Mouse (Mus musculus): ENCODE data around the gene Vwa3b. TPM values are rescaled to one million over a fixed set of nuclear protein-coding genes. Genes with fewer than 3 reads are reported as not detected.

The Vwa3b gene
- 0.25 TPM in 1 of 2 replicates, not detected in the other for polyA plus RNA-seq (2014; fragmentation: Nextera tagmentation; extraction: Ambion mirVana)

- 72% methylated on average over 5 of the region's 5 CpGs for WGBS (ENCODE audit: insufficient replicate concordance)
- Histone ChIP-seq H3K27me3 (ENCODE audit: control insufficient read depth, insufficient read depth, low read length) (no peaks in the 10 kb centered on the region), H3K9me3 (replicated peaks; ENCODE audit: control insufficient read depth, low read length) (no peaks in the 10 kb centered on the region), H3K4me2 (no peak within 1 kb of the TSS), H3K9ac (ENCODE audit: low read depth, low read length) (no peak within 1 kb of the TSS), H3K36me3 (ENCODE audit: control insufficient read depth, insufficient read depth, low read length) (no peaks in the 10 kb centered on the region), H3K27ac (ENCODE audit: low read depth, low read length) (no peak within 1 kb of the TSS), H3K4me3 (ENCODE audit: low read depth, low read length) (no peak within 1 kb of the TSS), H3K4me1 (ENCODE audit: control insufficient read depth, insufficient read depth, low read length) (no peaks in the 10 kb centered on the region)
- ATAC-seq (replicated peaks; ENCODE audit: insufficient number of reproducible peaks, low FRiP score, low TSS enrichment) = no peak
Observed at GRCm38 (mm10) chr1:37025962-37026686, at the start of gene Vwa3b. Vwa3b (plus strand) TSS chr1:37026596.

- Histone ChIP-seq H3K9me3 (replicated peaks; ENCODE audit: control insufficient read depth, low read length) (no peaks in the 10 kb centered on the region), H3K4me1 (ENCODE audit: control insufficient read depth, insufficient read depth, low read length) (no peaks in the 10 kb centered on the region), H3K27me3 (ENCODE audit: control insufficient read depth, insufficient read depth, low read length) (no peaks in the 10 kb centered on the region), H3K36me3 (ENCODE audit: control insufficient read depth, insufficient read depth, low read length) (no peaks in the 10 kb centered on the region), H3K27ac (ENCODE audit: low read depth, low read length) (no peak overlapping the region), H3K4me3 (ENCODE audit: low read depth, low read length) (no peak overlapping the region), H3K9ac (ENCODE audit: low read depth, low read length) (no peak overlapping the region), H3K4me2 (no peak overlapping the region)
- 77% methylated on average over 4 of the region's 4 CpGs for WGBS (ENCODE audit: insufficient replicate concordance)
- no peak for ATAC-seq (replicated peaks; ENCODE audit: insufficient number of reproducible peaks, low FRiP score, low TSS enrichment)
Observed at GRCm38 (mm10) chr1:36976770-36977169, 49.6 kb upstream of the Vwa3b start.

- no peak for ATAC-seq (replicated peaks; ENCODE audit: insufficient number of reproducible peaks, low FRiP score, low TSS enrichment)
- no peaks in the 10 kb centered on the region for H3K27me3 ChIP-seq (ENCODE audit: control insufficient read depth, insufficient read depth, low read length)
- no peak overlapping the region for H3K4me2 ChIP-seq
- H3K27ac ChIP-seq (ENCODE audit: low read depth, low read length) = no peak overlapping the region
- H3K9ac ChIP-seq (ENCODE audit: low read depth, low read length) = no peak overlapping the region
- no peaks in the 10 kb centered on the region for H3K4me1 ChIP-seq (ENCODE audit: control insufficient read depth, insufficient read depth, low read length)
- H3K4me3 ChIP-seq (ENCODE audit: low read depth, low read length) = no peak overlapping the region
- H3K9me3 ChIP-seq (replicated peaks; ENCODE audit: control insufficient read depth, low read length) = no peaks in the 10 kb centered on the region
- no peaks in the 10 kb centered on the region for H3K36me3 ChIP-seq (ENCODE audit: control insufficient read depth, insufficient read depth, low read length)
- WGBS (ENCODE audit: insufficient replicate concordance) = 77% methylated on average over 9 of the region's 9 CpGs
Observed at GRCm38 (mm10) chr1:36982191-36982961, 44.0 kb upstream of the Vwa3b start.

GRCm38 (mm10) chr1:36983754-36984153 is 42.6 kb upstream of the Vwa3b start:
- H3K9me3 ChIP-seq (replicated peaks; ENCODE audit: control insufficient read depth, low read length) = no peaks in the 10 kb centered on the region
- 36% methylated on average over 4 of the region's 4 CpGs for WGBS (ENCODE audit: insufficient replicate concordance)
- ATAC-seq (replicated peaks; ENCODE audit: insufficient number of reproducible peaks, low FRiP score, low TSS enrichment) = no peak
- no peak overlapping the region for H3K4me2 ChIP-seq
- no peaks in the 10 kb centered on the region for H3K4me1 ChIP-seq (ENCODE audit: control insufficient read depth, insufficient read depth, low read length)
- H3K4me3 ChIP-seq (ENCODE audit: low read depth, low read length) = no peak overlapping the region
- no peaks in the 10 kb centered on the region for H3K36me3 ChIP-seq (ENCODE audit: control insufficient read depth, insufficient read depth, low read length)
- H3K27ac ChIP-seq (ENCODE audit: low read depth, low read length) = no peak overlapping the region
- no peaks in the 10 kb centered on the region for H3K27me3 ChIP-seq (ENCODE audit: control insufficient read depth, insufficient read depth, low read length)
- no peak overlapping the region for H3K9ac ChIP-seq (ENCODE audit: low read depth, low read length)

- no peak overlapping the region for H3K27ac ChIP-seq (ENCODE audit: low read depth, low read length)
- no peak for ATAC-seq (replicated peaks; ENCODE audit: insufficient number of reproducible peaks, low FRiP score, low TSS enrichment)
- WGBS (ENCODE audit: insufficient replicate concordance) = 36% methylated on average over 6 of the region's 6 CpGs
- H3K36me3 ChIP-seq (ENCODE audit: control insufficient read depth, insufficient read depth, low read length) = no peaks in the 10 kb centered on the region
- H3K4me1 ChIP-seq (ENCODE audit: control insufficient read depth, insufficient read depth, low read length) = no peaks in the 10 kb centered on the region
- no peak overlapping the region for H3K4me3 ChIP-seq (ENCODE audit: low read depth, low read length)
- H3K27me3 ChIP-seq (ENCODE audit: control insufficient read depth, insufficient read depth, low read length) = no peaks in the 10 kb centered on the region
- no peak overlapping the region for H3K4me2 ChIP-seq
- H3K9me3 ChIP-seq (replicated peaks; ENCODE audit: control insufficient read depth, low read length) = no peaks in the 10 kb centered on the region
- H3K9ac ChIP-seq (ENCODE audit: low read depth, low read length) = no peak overlapping the region
Observed at GRCm38 (mm10) chr1:36984406-36984805, 42.0 kb upstream of the Vwa3b start.

- Histone ChIP-seq H3K4me2 (no peak overlapping the region), H3K27me3 (ENCODE audit: control insufficient read depth, insufficient read depth, low read length) (no peaks in the 10 kb centered on the region), H3K9me3 (replicated peaks; ENCODE audit: control insufficient read depth, low read length) (no peaks in the 10 kb centered on the region), H3K4me3 (ENCODE audit: low read depth, low read length) (no peak overlapping the region), H3K27ac (ENCODE audit: low read depth, low read length) (no peak overlapping the region), H3K4me1 (ENCODE audit: control insufficient read depth, insufficient read depth, low read length) (no peaks in the 10 kb centered on the region), H3K9ac (ENCODE audit: low read depth, low read length) (no peak overlapping the region), H3K36me3 (ENCODE audit: control insufficient read depth, insufficient read depth, low read length) (no peaks in the 10 kb centered on the region)
- WGBS (ENCODE audit: insufficient replicate concordance) = 49% methylated on average over 6 of the region's 6 CpGs
- no peak for ATAC-seq (replicated peaks; ENCODE audit: insufficient number of reproducible peaks, low FRiP score, low TSS enrichment)
Observed at GRCm38 (mm10) chr1:36985896-36986295, 40.5 kb upstream of the Vwa3b start.

- ATAC-seq (replicated peaks; ENCODE audit: insufficient number of reproducible peaks, low FRiP score, low TSS enrichment) = no peak
Observed at GRCm38 (mm10) chr1:36986396-36987160, 39.8 kb upstream of the Vwa3b start.

GRCm38 (mm10) chr1:36987172-36988148 is 38.9 kb upstream of the Vwa3b start:
- H3K9me3 ChIP-seq (replicated peaks; ENCODE audit: control insufficient read depth, low read length) = no peaks in the 10 kb centered on the region
- H3K27ac ChIP-seq (ENCODE audit: low read depth, low read length) = no peak overlapping the region
- H3K9ac ChIP-seq (ENCODE audit: low read depth, low read length) = no peak overlapping the region
- H3K4me2 ChIP-seq = no peak overlapping the region
- H3K27me3 ChIP-seq (ENCODE audit: control insufficient read depth, insufficient read depth, low read length) = no peaks in the 10 kb centered on the region
- ATAC-seq (replicated peaks; ENCODE audit: insufficient number of reproducible peaks, low FRiP score, low TSS enrichment) = no peak
- no peaks in the 10 kb centered on the region for H3K36me3 ChIP-seq (ENCODE audit: control insufficient read depth, insufficient read depth, low read length)
- no peak overlapping the region for H3K4me3 ChIP-seq (ENCODE audit: low read depth, low read length)
- H3K4me1 ChIP-seq (ENCODE audit: control insufficient read depth, insufficient read depth, low read length) = no peaks in the 10 kb centered on the region
- 73% methylated on average over 10 of the region's 10 CpGs for WGBS (ENCODE audit: insufficient replicate concordance)

More at GRCm38 (mm10) chr1:36986396-36987160, 39.8 kb upstream of the Vwa3b start:
- WGBS (ENCODE audit: insufficient replicate concordance) = 61% methylated on average over 14 of the region's 14 CpGs
- no peaks in the 10 kb centered on the region for H3K4me1 ChIP-seq (ENCODE audit: control insufficient read depth, insufficient read depth, low read length)
- no peak overlapping the region for H3K4me2 ChIP-seq
- H3K36me3 ChIP-seq (ENCODE audit: control insufficient read depth, insufficient read depth, low read length) = no peaks in the 10 kb centered on the region
- no peak overlapping the region for H3K9ac ChIP-seq (ENCODE audit: low read depth, low read length)
- no peaks in the 10 kb centered on the region for H3K27me3 ChIP-seq (ENCODE audit: control insufficient read depth, insufficient read depth, low read length)
- H3K4me3 ChIP-seq (ENCODE audit: low read depth, low read length) = no peak overlapping the region
- no peaks in the 10 kb centered on the region for H3K9me3 ChIP-seq (replicated peaks; ENCODE audit: control insufficient read depth, low read length)
- no peak overlapping the region for H3K27ac ChIP-seq (ENCODE audit: low read depth, low read length)
